Mouse (Mus musculus) cortical plate, adult 2 months (tissue): ENCODE data around the gene Gimd1. TPM values are rescaled to one million over a fixed set of nuclear protein-coding genes. Genes with fewer than 3 reads are reported as not detected.

Experiments used
- H3K27ac ChIP-seq: fragments of 200-500 bp; 2 replicates; pipeline ENCODE4 v1.5.1; 2012; ENCODE audit warnings: low read length, control low read depth, inconsistent platforms; ENCODE audit not compliant: insufficient read depth
- H3K4me1 ChIP-seq: fragments of 200-500 bp; 2 replicates; pipeline ENCODE4 v1.6.1; 2011; ENCODE audit warnings: low read length; ENCODE audit not compliant: control insufficient read depth, insufficient read depth
- H3K4me3 ChIP-seq: fragments of 200-500 bp; 2 replicates; pipeline ENCODE4 v1.5.1; 2011; ENCODE audit warnings: mild to moderate bottlenecking, low read length, control low read depth; ENCODE audit not compliant: insufficient read depth
- POLR2A ChIP-seq: fragments of 200-500 bp; IDR thresholded peaks from 2 replicates; pipeline ENCODE4 v1.6.1; 2011; ENCODE audit warnings: mild to moderate bottlenecking, low read length, control low read depth; ENCODE audit not compliant: insufficient read depth; ENCODE audit errors: extremely low read depth
- polyA plus RNA-seq: library from polyadenylated mRNA; depleted of rRNA; stranded (reverse); fragments of >200 nt; gene quantifications from 2 replicates; pipeline ENCODE4 v1.2.3, GENCODE M21; 2012; rRNA removed

Gene Gimd1
- polyA plus RNA-seq, 1 experiment = not detected

DNA sequence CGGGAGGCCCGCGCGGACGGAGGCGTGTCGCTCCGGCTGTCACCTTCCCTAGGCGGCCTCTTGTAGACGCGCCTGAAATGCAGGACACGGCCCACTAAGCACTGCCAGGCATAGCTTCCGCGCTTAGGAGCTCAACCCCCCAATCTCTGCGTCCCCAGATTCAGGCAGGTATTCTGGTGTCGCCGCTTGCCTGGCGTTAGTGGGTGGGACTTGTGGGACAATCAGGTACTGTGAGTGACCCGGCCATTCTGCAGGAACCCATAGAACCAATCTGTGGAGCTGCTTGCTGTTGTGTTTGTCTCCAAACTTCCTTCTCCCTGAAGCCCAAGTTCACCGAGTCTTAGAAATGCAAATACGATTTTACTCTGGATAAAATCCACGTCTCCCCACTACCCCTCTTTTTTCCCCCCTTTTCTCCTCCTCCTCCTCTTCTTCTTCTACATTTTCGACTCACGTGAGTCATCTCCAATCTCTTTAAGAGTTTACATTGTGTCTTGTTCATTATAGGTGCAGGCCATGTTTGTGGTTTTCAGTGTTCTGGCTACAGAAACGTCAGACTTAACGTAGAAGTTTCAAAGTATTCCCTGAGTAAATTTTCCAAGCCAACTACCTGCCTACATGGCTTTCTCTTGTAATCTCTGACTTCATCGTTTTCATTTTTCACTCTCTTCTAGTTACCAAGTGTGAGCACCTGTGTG is 54.8 kb downstream of the Gimd1 start, which contains the start of gene Aimp1:
Gene Aimp1, minus strand, starts transcription at position 140 of the 698 bp plus-strand sequence.
- no peak for TF ChIP-seq POLR2A
- Histone ChIP-seq H3K4me3 (peak within 1 kb of the TSS; percentile 88), H3K4me1 (peaks cover 2% of the 10 kb centered on the region), H3K27ac (peak within 1 kb of the TSS; percentile 99)

Other genes starting within 250 kb of the Gimd1 start
- gene Tbck, start 54.3 kb downstream of the Gimd1 start, polyA plus RNA-seq = 10.9 and 11.1 TPM in 2 replicates
- gene Aimp1, start 54.5 kb downstream of the Gimd1 start, polyA plus RNA-seq = 59.6 and 66.5 TPM in 2 replicates